Mouse (Mus musculus) testis, adult 2 months (tissue): ENCODE results near the gene Uhrf1.

Experiments
- CTCF ChIP-seq: fragments of 200-500 bp; IDR thresholded peaks from 2 replicates; pipeline ENCODE4 v1.5.1; 2012; ENCODE audit warnings: low read depth, mild to moderate bottlenecking, inconsistent platforms, low read length, moderate library complexity; ENCODE audit not compliant: control insufficient read depth, insufficient read depth, insufficient replicate concordance
- POLR2A ChIP-seq: fragments of 200-500 bp; IDR thresholded peaks from 2 replicates; pipeline ENCODE4 v1.6.1; 2012; ENCODE audit warnings: low read depth, mild to moderate bottlenecking, inconsistent platforms, low read length, moderate library complexity; ENCODE audit not compliant: control insufficient read depth

DNA sequence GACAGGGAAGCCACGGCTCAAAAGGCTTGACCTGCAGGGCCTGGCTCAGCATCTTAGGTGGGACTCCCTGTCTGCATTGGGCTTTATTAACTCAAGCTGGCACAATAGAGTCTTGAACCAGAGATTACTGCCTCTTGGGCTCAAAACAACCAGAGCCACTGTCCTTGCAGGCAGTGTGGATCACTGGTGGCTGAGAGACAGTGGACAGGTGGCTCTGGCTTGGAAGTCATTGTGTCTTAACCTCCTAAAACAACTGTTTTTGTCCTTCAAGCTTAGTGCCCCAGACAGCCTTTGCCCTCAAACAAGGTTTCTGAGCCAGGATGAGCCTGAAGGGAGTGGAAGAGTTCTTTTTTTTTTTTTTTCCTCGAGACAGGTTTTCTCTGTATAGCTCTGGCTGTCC is 42.2 kb downstream of the Uhrf1 start:
- no peak for TF ChIP-seq CTCF
- TF ChIP-seq POLR2A, result no peak
